Mouse (Mus musculus) testis, adult 2 months (tissue): Measurements from ENCODE around the gene Ftsj3. TPM values are rescaled to one million over a fixed set of nuclear protein-coding genes. Genes with fewer than 3 reads are reported as not detected.

Source experiments
- H3K27ac ChIP-seq: fragments of 200-500 bp; 2 replicates; pipeline ENCODE4 v1.5.1; 2012; ENCODE audit warnings: low read depth, low read length; ENCODE audit not compliant: control insufficient read depth, insufficient read depth
- H3K27me3 ChIP-seq: fragments of 200-500 bp; 2 replicates; pipeline ENCODE4 v1.6.1; 2012; ENCODE audit warnings: mild to moderate bottlenecking, low read length, moderate library complexity; ENCODE audit not compliant: control insufficient read depth, insufficient read depth
- H3K36me3 ChIP-seq: fragments of 200-500 bp; 2 replicates; pipeline ENCODE4 v1.6.1; 2012; ENCODE audit warnings: mild to moderate bottlenecking, low read length; ENCODE audit not compliant: control insufficient read depth, insufficient read depth
- H3K4me1 ChIP-seq: fragments of 200-500 bp; 2 replicates; pipeline ENCODE4 v1.6.1; 2012; ENCODE audit warnings: low read length; ENCODE audit not compliant: control insufficient read depth, insufficient read depth
- H3K4me3 ChIP-seq: fragments of 200-500 bp; 2 replicates; pipeline ENCODE4 v1.5.1; 2012; ENCODE audit warnings: low read depth, mild to moderate bottlenecking, low read length, moderate library complexity, mixed read lengths; ENCODE audit not compliant: control insufficient read depth
- CTCF ChIP-seq: fragments of 200-500 bp; IDR thresholded peaks from 2 replicates; pipeline ENCODE4 v1.5.1; 2012; ENCODE audit warnings: low read depth, mild to moderate bottlenecking, inconsistent platforms, low read length, moderate library complexity; ENCODE audit not compliant: control insufficient read depth, insufficient read depth, insufficient replicate concordance
- POLR2A ChIP-seq: fragments of 200-500 bp; IDR thresholded peaks from 2 replicates; pipeline ENCODE4 v1.6.1; 2012; ENCODE audit warnings: low read depth, mild to moderate bottlenecking, inconsistent platforms, low read length, moderate library complexity; ENCODE audit not compliant: control insufficient read depth
- polyA plus RNA-seq: library from polyadenylated mRNA; depleted of rRNA; stranded (reverse); fragments of >200 nt; gene quantifications from 2 replicates; pipeline ENCODE4 v1.2.3, GENCODE M21; 2012

The Ftsj3 gene
- polyA plus RNA-seq, 1 experiment = 17.2 TPM

DNA sequence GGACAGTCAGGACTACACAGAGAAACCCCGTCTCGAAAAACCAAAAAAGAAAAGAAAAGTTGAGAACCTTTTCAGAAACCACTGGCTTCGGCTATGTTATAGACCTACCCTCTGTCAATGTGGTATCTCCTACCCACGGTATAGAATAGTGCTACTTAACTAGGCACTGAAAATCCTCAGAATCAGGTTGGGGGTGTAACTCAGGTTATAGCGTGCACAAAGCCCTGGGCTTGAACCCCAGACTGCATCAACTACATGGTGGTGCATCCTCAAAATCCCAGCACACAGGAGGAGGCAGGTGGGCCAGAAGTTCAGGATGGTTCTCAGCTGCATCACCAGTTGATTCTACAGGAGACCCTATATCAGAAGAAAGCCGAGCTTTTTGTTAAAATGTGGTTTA lies 17.9 kb upstream of the Ftsj3 start:
- no peaks in the 10 kb centered on the region; the same call in 1 of the 2 replicates for H3K36me3 ChIP-seq
- H3K4me1 ChIP-seq = peaks cover 34% of the 10 kb centered on the region
- peak overlapping the region; percentile 92 for H3K4me3 ChIP-seq
- H3K27ac ChIP-seq = peak overlapping the region; percentile 94
- H3K27me3 ChIP-seq = no peaks in the 10 kb centered on the region
- TF ChIP-seq POLR2A (no peak), CTCF (no peak)

DNA sequence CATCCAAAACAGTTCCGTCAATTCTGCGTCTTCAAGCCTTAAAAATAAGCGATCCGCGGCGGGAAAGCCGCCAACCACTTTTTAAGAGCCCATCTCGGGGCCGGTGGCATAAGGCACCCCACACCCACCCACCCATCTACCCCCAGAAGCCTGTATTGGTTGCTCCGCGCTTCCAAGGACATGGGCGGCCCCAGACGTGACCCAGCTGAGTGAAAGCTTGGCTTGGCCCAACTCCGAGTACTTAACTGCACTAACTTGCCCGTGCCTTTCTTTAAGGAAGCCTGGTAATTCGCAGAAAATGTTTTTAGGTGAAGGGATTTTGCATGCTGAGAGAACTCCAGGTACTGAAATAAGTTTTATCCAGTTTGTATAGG lies 17.4 kb upstream of the Ftsj3 start:
- peak overlapping the region; percentile 94 for H3K27ac ChIP-seq
- H3K4me1 ChIP-seq = peaks cover 34% of the 10 kb centered on the region
- H3K4me3 ChIP-seq = peak overlapping the region; percentile 92
- H3K27me3 ChIP-seq = no peaks in the 10 kb centered on the region
- no peak for TF ChIP-seq CTCF
- TF ChIP-seq POLR2A = no peak
- no peaks in the 10 kb centered on the region; the same call in 1 of the 2 replicates for H3K36me3 ChIP-seq

DNA sequence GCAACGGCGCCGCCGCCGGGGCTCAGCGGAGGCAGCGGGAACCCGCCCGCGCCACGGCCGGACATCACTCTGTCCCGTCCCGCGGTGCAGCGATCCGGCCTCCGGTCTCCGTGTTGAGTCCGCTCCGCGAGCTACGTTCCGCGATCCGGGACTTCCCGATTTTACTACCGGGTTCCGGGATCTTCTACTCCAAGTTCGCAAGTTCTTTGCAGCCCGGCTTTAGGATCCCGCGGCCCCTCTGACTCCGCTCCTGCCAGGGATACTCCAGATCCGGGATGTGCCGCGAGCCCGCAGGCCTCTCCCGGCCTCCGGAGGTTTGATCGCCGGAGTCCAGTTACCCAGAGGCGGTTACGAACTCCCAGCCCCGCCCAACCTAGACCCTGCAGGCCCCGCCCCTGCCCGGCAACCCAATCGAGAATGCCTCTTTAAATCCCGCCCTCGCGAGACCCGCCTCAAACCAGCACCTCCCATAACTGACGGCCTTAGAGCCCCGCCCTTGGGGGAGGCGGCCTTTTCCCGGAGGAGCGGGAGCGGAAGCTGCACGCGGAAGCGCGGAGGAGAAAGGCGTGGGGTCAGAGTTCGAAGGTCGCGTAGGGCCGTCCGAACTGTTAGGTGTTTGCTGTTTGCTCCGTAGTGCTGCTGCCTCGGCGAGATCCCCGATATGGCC lies 16.9 kb upstream of the Ftsj3 start, which contains the start of gene Smarcd2:
Smarcd2 (minus strand) TSS at position 329 of the 667 bp plus-strand sequence.
- H3K4me1 ChIP-seq = peaks cover 34% of the 10 kb centered on the region
- TF ChIP-seq POLR2A (peak; percentile 88; the same call in 1 of the 2 replicates), CTCF (no peak)
- H3K4me3 ChIP-seq = peak within 1 kb of the TSS; percentile 92
- no peaks in the 10 kb centered on the region for H3K36me3 ChIP-seq
- H3K27me3 ChIP-seq = no peaks in the 10 kb centered on the region
- peak within 1 kb of the TSS; percentile 97 for H3K27ac ChIP-seq

DNA sequence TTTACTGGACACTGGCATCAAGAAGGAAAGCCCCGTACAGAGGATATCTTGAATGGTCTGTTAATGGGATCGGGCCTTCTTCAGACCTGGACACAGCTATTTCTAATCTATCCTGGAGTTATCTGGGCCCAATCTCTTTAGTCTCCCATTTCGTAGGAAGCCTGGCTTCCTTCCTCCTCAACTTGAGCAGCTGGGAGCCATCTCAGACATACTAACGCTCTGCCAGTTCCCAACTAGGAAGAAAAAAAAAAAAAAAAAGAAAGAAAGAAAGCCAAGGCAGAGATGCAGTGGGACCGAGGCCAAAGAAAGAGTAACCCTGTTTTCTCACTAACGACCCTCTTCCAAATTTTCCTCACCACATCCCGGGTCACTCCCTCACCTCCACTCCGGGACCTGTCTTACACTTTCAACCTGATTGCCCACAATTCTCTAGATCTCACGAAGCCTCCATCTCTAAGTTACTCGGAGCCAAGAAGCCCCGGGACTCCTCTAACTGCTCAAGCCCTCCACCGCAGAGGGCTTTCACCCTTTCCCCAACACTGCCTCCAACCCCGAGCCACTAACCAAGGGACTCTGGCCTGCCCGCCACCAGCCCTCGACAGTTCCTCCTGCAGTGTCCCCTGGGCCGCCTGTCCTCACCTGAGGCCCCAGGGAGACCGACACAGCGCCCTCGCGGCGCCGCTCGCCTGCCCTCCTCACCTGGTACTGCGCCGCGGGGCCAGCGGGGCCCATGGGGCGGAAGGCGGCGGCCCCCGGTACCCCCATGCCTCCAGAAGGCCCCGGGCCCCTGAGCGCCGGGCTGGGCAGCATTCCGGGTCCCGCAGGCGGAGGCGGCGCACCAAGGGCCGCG lies 16.1 kb upstream of the Ftsj3 start:
- peaks cover 34% of the 10 kb centered on the region for H3K4me1 ChIP-seq
- H3K36me3 ChIP-seq = no peaks in the 10 kb centered on the region
- no peaks in the 10 kb centered on the region for H3K27me3 ChIP-seq
- peak overlapping the region; percentile 92 for H3K4me3 ChIP-seq
- peak overlapping the region; percentile 97 for H3K27ac ChIP-seq
- TF ChIP-seq POLR2A (no peak; the same call in none of the 2 replicates), CTCF (no peak)

DNA sequence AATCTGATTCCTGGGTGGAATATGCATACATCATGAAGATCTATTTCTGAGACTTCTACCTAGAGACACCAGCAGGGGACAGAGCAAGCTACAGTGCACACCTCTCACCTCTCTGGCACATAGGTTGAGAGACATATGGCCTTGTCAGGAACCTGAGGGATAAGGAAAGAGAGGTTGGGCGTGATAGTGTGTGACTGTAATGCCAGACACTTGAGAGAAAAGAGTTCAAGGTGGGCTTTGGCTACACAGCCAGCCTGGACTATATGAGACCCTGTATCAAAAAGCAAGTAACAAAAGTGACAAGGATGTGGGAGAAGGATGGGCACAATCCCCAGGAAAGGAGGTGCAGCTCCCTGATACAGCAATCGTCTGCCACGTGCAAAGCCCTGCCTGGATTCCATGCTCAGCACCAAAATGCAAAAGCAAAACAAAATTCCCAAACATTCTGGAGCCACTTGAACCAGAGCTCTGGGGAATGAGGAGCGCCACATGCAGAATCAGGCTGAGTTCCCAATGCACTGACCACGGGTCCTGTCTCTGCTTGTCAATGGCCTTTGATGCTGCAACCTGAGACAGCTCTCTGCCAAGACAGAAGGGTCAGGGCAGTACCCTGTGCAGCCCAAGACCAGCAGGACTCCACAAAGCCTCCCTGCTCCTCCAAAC lies 15.4 kb upstream of the Ftsj3 start:
- Histone ChIP-seq H3K27ac (peak overlapping the region; percentile 97), H3K27me3 (no peaks in the 10 kb centered on the region), H3K4me3 (peak overlapping the region; percentile 92), H3K36me3 (no peaks in the 10 kb centered on the region), H3K4me1 (peaks cover 34% of the 10 kb centered on the region)
- no peak for TF ChIP-seq CTCF
- no peak for TF ChIP-seq POLR2A

DNA sequence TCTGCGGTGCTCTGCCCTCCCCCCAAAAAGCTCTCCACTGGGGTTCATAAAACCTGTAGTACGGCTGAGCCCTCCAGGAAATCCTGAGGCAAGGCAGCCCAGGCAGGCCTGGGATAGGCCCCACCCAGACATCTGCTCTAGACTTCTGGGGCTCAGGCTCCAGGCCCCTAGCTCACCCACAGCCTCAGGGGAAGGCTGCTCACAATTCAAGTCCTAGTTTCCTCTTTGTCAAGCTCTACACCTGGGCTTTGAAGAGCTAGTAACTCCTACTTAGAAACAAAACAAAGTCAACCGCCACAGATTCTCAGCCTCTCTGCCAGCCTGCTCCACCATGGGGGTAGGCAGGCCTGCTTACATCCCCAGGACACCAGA lies 13.2 kb upstream of the Ftsj3 start:
- H3K27ac ChIP-seq = peak overlapping the region; percentile 76
- no peak overlapping the region for H3K4me3 ChIP-seq
- H3K4me1 ChIP-seq = peaks cover 21% of the 10 kb centered on the region
- no peaks in the 10 kb centered on the region for H3K27me3 ChIP-seq
- TF ChIP-seq POLR2A = no peak
- H3K36me3 ChIP-seq = peaks cover 3% of the 10 kb centered on the region; the same call in 1 of the 2 replicates
